Mouse (Mus musculus) kidney, embryonic 15.5 days (tissue): ENCODE measurements around the gene Arl8b. TPM values are rescaled to one million over a fixed set of nuclear protein-coding genes. Genes with fewer than 3 reads are reported as not detected.

Experiments used
- ATAC-seq: fragments of 200-750 bp; cut with Nextera tagmentation; replicated peaks from 2 replicates; pipeline ENCODE4 v1.8.0; 2017; ENCODE audit warnings: moderate TSS enrichment; ENCODE audit not compliant: low FRiP score
- H3K27ac ChIP-seq: fragments of 300-500 bp; sonication (generic); 2 replicates; pipeline ENCODE4 v1.5.1; 2015; ENCODE audit warnings: mild to moderate bottlenecking, inconsistent platforms
- H3K27me3 ChIP-seq: fragments of 300-500 bp; sonication (generic); 2 replicates; pipeline ENCODE4 v1.6.1; 2015; ENCODE audit warnings: inconsistent platforms
- H3K36me3 ChIP-seq: fragments of 300-500 bp; sonication (generic); 2 replicates; pipeline ENCODE4 v1.6.1; 2015; ENCODE audit warnings: inconsistent platforms
- H3K4me1 ChIP-seq: fragments of 300-500 bp; sonication (generic); 2 replicates; pipeline ENCODE4 v1.6.1; 2015; ENCODE audit warnings: inconsistent platforms
- H3K4me2 ChIP-seq: fragments of 300-500 bp; sonication (generic); 2 replicates; pipeline ENCODE4 v1.6.1; 2015; ENCODE audit warnings: moderate library complexity, mild to moderate bottlenecking, inconsistent platforms
- H3K4me3 ChIP-seq: fragments of 300-500 bp; sonication (generic); replicated peaks from 2 replicates; pipeline ENCODE4 v1.5.1; 2015; ENCODE audit warnings: mild to moderate bottlenecking, inconsistent platforms
- H3K9ac ChIP-seq: fragments of 300-500 bp; sonication (generic); 2 replicates; pipeline ENCODE4 v1.6.1; 2015; ENCODE audit warnings: mild to moderate bottlenecking, inconsistent platforms
- H3K9me3 ChIP-seq: fragments of 300-500 bp; sonication (generic); replicated peaks from 2 replicates; pipeline ENCODE4 v1.6.1; 2016; ENCODE audit warnings: inconsistent platforms
- WGBS: fragments of 180-500 bp; shearing (Covaris S2); methylation state at CpG from one replicate; pipeline ENCODE4 v1.1.7; 2015; ENCODE audit warnings: mixed read lengths; 5-methylcytosine and 5-hydroxymethylcytosine counted together
- polyA plus RNA-seq: library from polyadenylated mRNA; unstranded; fragments of >200 nt; fragmentation: Nextera tagmentation; extraction: Ambion mirVana; gene quantifications from 2 replicates; pipeline ENCODE4 v1.2.1, GENCODE M21; 2015

Gene Arl8b
- polyA plus RNA-seq, 1 experiment from 2014 or later: 79.7 TPM

- no peak for ATAC-seq
- Histone ChIP-seq H3K4me1 (peaks cover 13% of the 10 kb centered on the region), H3K9me3 (no peaks in the 10 kb centered on the region), H3K27ac (no peak overlapping the region), H3K4me3 (no peak overlapping the region), H3K4me2 (no peak overlapping the region), H3K36me3 (no peaks in the 10 kb centered on the region), H3K9ac (no peak overlapping the region), H3K27me3 (no peaks in the 10 kb centered on the region)
- 54% methylated on average over 5 of the region's 5 CpGs for WGBS
Measured at GRCm38 (mm10) chr6:108791498-108791897, 8.6 kb downstream of the Arl8b start.

GRCm38 (mm10) chr6:108795912-108796311 lies 13.0 kb downstream of the Arl8b start:
- Histone ChIP-seq H3K4me3 (no peak overlapping the region), H3K27me3 (no peaks in the 10 kb centered on the region), H3K36me3 (no peaks in the 10 kb centered on the region), H3K4me2 (no peak overlapping the region), H3K9me3 (no peaks in the 10 kb centered on the region), H3K9ac (no peak overlapping the region), H3K4me1 (peaks cover 15% of the 10 kb centered on the region), H3K27ac (no peak overlapping the region)
- WGBS: 73% methylated on average over 1 of the region's 1 CpGs
- ATAC-seq: no peak

GRCm38 (mm10) chr6:108796706-108797105 lies 13.8 kb downstream of the Arl8b start:
- 22% methylated on average over 2 of the region's 2 CpGs for WGBS
- Histone ChIP-seq H3K36me3 (no peaks in the 10 kb centered on the region), H3K9me3 (no peaks in the 10 kb centered on the region), H3K27me3 (no peaks in the 10 kb centered on the region), H3K9ac (no peak overlapping the region), H3K4me1 (peaks cover 13% of the 10 kb centered on the region), H3K27ac (no peak overlapping the region), H3K4me3 (no peak overlapping the region), H3K4me2 (no peak overlapping the region)
- peak; percentile 83 for ATAC-seq

GRCm38 (mm10) chr6:108805194-108805593 lies 22.3 kb downstream of the Arl8b start:
- Histone ChIP-seq H3K4me1 (peaks cover 20% of the 10 kb centered on the region), H3K27ac (peak overlapping the region; percentile 75), H3K9me3 (no peaks in the 10 kb centered on the region), H3K36me3 (no peaks in the 10 kb centered on the region), H3K4me3 (no peak overlapping the region), H3K4me2 (0 out of 2 replicates have a peak overlapping the region, but pooled peaks have one; percentile 9), H3K9ac (no peak overlapping the region), H3K27me3 (no peaks in the 10 kb centered on the region)
- peak; percentile 73 for ATAC-seq
- 13% methylated on average over 1 of the region's 1 CpGs for WGBS

- Histone ChIP-seq H3K9me3 (no peaks in the 10 kb centered on the region), H3K4me3 (no peak overlapping the region), H3K4me1 (peaks cover 20% of the 10 kb centered on the region), H3K9ac (no peak overlapping the region), H3K36me3 (no peaks in the 10 kb centered on the region), H3K27ac (peak overlapping the region; percentile 71), H3K4me2 (no peak overlapping the region), H3K27me3 (no peaks in the 10 kb centered on the region)
- WGBS: 51% methylated on average over 7 of the region's 7 CpGs
- no peak; the same call in 1 of the 2 replicates for ATAC-seq
Measured at GRCm38 (mm10) chr6:108805871-108806270, 23.0 kb downstream of the Arl8b start.

GRCm38 (mm10) chr6:108807446-108807845 lies 24.5 kb downstream of the Arl8b start:
- 74% methylated on average over 3 of the region's 3 CpGs for WGBS

GRCm38 (mm10) chr6:108808786-108809185 lies 25.9 kb downstream of the Arl8b start:
- Histone ChIP-seq H3K27ac (no peak overlapping the region), H3K4me3 (no peak overlapping the region), H3K4me1 (peaks cover 20% of the 10 kb centered on the region), H3K4me2 (no peak overlapping the region), H3K9me3 (no peaks in the 10 kb centered on the region), H3K9ac (no peak overlapping the region), H3K36me3 (no peaks in the 10 kb centered on the region), H3K27me3 (no peaks in the 10 kb centered on the region)
- ATAC-seq: no peak
- 76% methylated on average over 1 of the region's 1 CpGs for WGBS

More at GRCm38 (mm10) chr6:108807446-108807845, 24.5 kb downstream of the Arl8b start:
- Histone ChIP-seq H3K4me3 (no peak overlapping the region), H3K9me3 (no peaks in the 10 kb centered on the region), H3K9ac (no peak overlapping the region), H3K4me1 (peaks cover 20% of the 10 kb centered on the region), H3K27me3 (no peaks in the 10 kb centered on the region), H3K27ac (no peak overlapping the region), H3K36me3 (no peaks in the 10 kb centered on the region), H3K4me2 (no peak overlapping the region)
- ATAC-seq: no peak

- Histone ChIP-seq H3K9me3 (no peaks in the 10 kb centered on the region), H3K36me3 (peaks cover 5% of the 10 kb centered on the region), H3K4me3 (no peak overlapping the region), H3K27ac (no peak overlapping the region), H3K4me1 (peaks cover 10% of the 10 kb centered on the region), H3K4me2 (no peak overlapping the region), H3K9ac (no peak overlapping the region), H3K27me3 (no peaks in the 10 kb centered on the region)
- ATAC-seq: no peak
- 73% methylated on average over 10 of the region's 10 CpGs for WGBS
Measured at GRCm38 (mm10) chr6:108810237-108810636, 27.3 kb downstream of the Arl8b start.

GRCm38 (mm10) chr6:108812134-108812533 lies 29.2 kb downstream of the Arl8b start:
- no peaks in the 10 kb centered on the region for H3K27me3 ChIP-seq
- 79% methylated on average over 2 of the region's 2 CpGs for WGBS
- H3K27ac ChIP-seq: no peak overlapping the region
- H3K9me3 ChIP-seq: no peaks in the 10 kb centered on the region
- no peak overlapping the region for H3K4me3 ChIP-seq
- H3K36me3 ChIP-seq: peaks cover 16% of the 10 kb centered on the region
- H3K4me2 ChIP-seq: no peak overlapping the region
- ATAC-seq: no peak
- no peak overlapping the region for H3K9ac ChIP-seq
- H3K4me1 ChIP-seq: no peaks in the 10 kb centered on the region

GRCm38 (mm10) chr6:108817510-108817909 lies 34.6 kb downstream of the Arl8b start:
- Histone ChIP-seq H3K36me3 (peaks cover 64% of the 10 kb centered on the region), H3K9me3 (no peaks in the 10 kb centered on the region), H3K4me1 (no peaks in the 10 kb centered on the region), H3K27me3 (no peaks in the 10 kb centered on the region), H3K4me2 (no peak overlapping the region), H3K4me3 (no peak overlapping the region), H3K9ac (no peak overlapping the region), H3K27ac (no peak overlapping the region)
- no peak for ATAC-seq
- 82% methylated on average over 4 of the region's 4 CpGs for WGBS

- Histone ChIP-seq H3K4me1 (peaks cover 16% of the 10 kb centered on the region), H3K4me3 (no peak overlapping the region), H3K27ac (no peak overlapping the region), H3K4me2 (no peak overlapping the region), H3K9me3 (no peaks in the 10 kb centered on the region), H3K36me3 (peaks cover 45% of the 10 kb centered on the region), H3K9ac (no peak overlapping the region), H3K27me3 (no peaks in the 10 kb centered on the region)
- WGBS: 68% methylated on average over 7 of the region's 7 CpGs
- ATAC-seq: no peak
Measured at GRCm38 (mm10) chr6:108824816-108825545, 42.1 kb downstream of the Arl8b start.

GRCm38 (mm10) chr6:108826070-108826469 lies 43.2 kb downstream of the Arl8b start:
- H3K9ac ChIP-seq: no peak overlapping the region
- H3K27ac ChIP-seq: no peak overlapping the region
- no peaks in the 10 kb centered on the region for H3K9me3 ChIP-seq
- H3K36me3 ChIP-seq: peaks cover 35% of the 10 kb centered on the region
- no peaks in the 10 kb centered on the region for H3K27me3 ChIP-seq
- H3K4me2 ChIP-seq: no peak overlapping the region
- no peak for ATAC-seq
- WGBS: 69% methylated on average over 3 of the region's 3 CpGs
- no peak overlapping the region for H3K4me3 ChIP-seq
- peaks cover 19% of the 10 kb centered on the region for H3K4me1 ChIP-seq
